Mouse (Mus musculus): ENCODE data around the gene Helb. TPM values are rescaled to one million over a fixed set of nuclear protein-coding genes. Genes with fewer than 3 reads are reported as not detected.

Gene Helb
- polyA plus RNA-seq (2015; fragmentation: Nextera tagmentation; extraction: Ambion mirVana), result 2.9 TPM in 2 replicates

GRCm38 (mm10) chr10:120112507-120113396, at the start of gene Helb:
Gene Helb (minus strand): TSS chr10:120112987.

Other genes with a start within 250 kb of the Helb start
- gene Tmbim4, start 88.6 kb upstream of the Helb start, polyA plus RNA-seq (2015; fragmentation: Nextera tagmentation; extraction: Ambion mirVana), result 124 and 137 TPM in 2 replicates
- 2.9 and 3.2 TPM in 2 replicates for gene Irak3, start 89.1 kb upstream of the Helb start, polyA plus RNA-seq (2015; fragmentation: Nextera tagmentation; extraction: Ambion mirVana)
- gene Llph, start 114.1 kb upstream of the Helb start, polyA plus RNA-seq (2015; fragmentation: Nextera tagmentation; extraction: Ambion mirVana), result 35.4 and 36.5 TPM in 2 replicates